Mouse (Mus musculus) mouse embryonic stem cell (cell line): Measurements from ENCODE around the gene Bid.
"Not testable (repeated sequence)": the region's sequence is repeated elsewhere in the genome, so short reads cannot be mapped to it uniquely, and the experiment has no call there.

Source experiments
- in situ Hi-C, 2 experiments: fragments of 300-500 bp; cut with MboI; formaldehyde crosslinking; loops; 1 replicate in 1 of 2; 3 replicates in 1 of 2; pipeline ENCODE4 v1.14.3; 2019 to 2020; ENCODE audit warnings: low sequenced_read_pairs in 2 of 2, low pct_unique_long_range_greater_than_20kb in 1 of 2, mixed read lengths in 1 of 2; ENCODE audit not compliant: unreplicated experiment in 1 of 2

The Bid gene

DNA sequence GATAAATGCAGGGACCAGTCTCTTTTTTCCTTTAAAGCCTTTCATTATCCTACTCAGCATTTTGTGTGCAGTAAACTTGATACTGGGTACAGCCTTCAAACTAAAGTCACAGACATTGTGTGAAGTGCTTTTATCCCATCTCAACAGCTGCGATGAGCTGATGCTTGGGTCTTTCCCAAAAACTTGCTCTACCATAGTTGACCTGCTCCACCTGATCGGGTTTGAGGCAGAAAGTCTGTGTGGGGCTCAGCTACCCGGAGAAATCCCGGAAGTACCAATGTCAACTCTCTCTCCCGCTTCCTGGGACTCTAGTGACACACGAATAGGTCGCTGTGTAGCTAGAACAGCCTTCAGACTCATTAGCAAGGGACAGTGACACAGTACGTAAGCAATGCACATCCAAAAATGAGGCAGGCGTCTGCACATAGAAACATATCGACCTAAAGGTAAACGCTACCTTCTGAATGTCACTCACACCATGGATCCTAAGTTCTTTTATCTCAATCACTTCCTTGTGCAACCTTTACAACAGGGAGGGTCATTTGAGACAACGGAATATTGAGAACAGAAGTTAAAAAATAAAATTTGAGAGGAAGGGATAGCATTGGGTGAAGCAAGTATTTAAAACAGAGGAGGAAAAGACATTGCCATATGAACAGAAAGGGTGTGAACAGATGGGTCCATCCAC, 22.3 kb upstream of the Bid start:
- in situ Hi-C loops: no loop called here

DNA sequence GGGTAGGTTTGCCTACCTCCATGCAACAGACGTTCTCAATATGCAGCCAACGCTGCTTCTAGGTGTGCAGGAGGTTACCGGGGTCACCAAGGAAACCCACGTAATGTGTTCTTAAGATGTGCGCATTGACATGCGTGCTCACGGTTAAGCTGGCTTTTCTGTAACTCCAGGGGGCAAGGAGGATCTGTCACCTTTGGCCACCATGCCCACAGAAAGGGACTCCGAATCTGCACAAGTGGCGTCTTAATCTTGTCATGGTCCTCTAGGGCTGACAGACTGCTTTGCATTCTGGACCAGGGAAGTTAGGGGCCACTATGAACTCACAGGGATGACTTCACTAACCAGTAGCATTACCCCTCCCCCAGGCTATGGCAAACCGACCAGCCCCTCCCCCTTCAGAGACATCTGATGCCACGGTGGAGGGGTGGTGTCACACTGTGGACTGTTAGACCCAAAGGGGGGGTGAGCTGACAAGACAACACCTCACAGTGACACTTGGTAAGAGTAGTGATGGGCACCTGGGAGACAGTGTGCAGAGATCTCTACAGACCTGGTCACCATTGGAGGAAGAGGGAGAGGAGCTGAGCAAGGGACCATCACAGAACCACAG, 21.5 kb upstream of the Bid start:
- in situ Hi-C loops: no loop called here

- in situ Hi-C loops: no loop called here
Observed at GRCm38 (mm10) chr6:120937104-120937617, 20.5 kb upstream of the Bid start.

DNA sequence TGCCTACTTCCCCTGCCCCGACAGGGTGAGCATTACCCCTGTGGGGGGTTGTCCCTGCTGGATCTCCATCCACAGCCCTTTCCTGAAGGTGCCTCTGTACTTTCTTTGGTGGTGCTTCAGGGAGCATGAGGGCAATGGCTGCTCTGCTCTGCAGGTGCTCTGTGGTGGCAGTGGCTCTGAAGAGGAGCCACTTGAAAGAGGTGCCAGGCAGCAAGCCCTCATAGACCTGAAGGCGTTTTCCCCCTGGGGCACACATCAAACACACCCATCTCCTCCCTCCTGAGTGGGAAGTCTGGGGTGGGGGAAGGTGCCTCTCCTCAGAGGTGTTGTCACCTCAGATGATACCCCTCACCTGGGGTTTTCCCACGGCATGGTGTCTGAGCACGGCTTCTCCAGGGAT, 17.5 kb upstream of the Bid start:
- in situ Hi-C loops: no loop called here

DNA sequence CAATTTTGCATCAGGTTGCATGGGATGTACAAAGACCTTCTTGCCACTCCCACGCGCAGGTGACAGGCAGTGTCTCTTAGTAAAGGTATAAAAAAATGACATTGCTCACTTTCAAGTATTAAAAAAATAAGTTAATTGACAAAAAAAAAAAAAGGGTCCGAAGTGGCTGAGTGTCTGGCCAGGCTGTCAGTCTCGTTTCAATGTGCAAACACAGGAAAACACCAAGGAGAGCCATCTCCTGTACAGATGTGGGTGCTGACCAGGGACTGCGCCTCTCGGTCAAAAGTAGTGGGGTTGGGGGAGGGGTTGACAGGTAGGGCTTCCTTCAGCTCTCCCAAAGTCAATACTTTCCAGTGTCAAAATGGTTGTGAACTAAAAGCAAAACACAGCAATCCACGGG, 17.0 kb upstream of the Bid start:
- in situ Hi-C loops: no loop called here

DNA sequence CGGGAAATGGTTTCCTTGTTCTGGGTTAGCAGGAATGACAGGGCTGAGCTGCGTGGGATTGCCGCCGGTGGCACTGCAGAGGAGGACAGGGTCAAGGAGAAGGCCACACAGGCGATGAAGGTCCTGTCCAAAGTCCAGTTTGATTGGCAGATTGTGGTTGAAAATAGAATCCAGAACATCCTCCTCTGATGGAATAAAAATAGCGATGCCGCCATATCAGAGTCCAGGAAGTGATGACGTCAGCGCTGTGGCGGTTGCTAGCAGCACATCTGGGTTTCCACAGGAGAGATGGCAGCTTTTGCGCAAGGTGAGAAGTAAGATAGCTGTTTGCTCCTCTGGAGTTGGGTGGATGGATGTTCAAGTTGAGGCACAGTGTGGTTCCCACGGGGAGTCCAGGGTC, 15.9 kb upstream of the Bid start:
- in situ Hi-C loops: no loop called here

- in situ Hi-C loops: no loop called here
Observed at GRCm38 (mm10) chr6:120930450-120931306, 14.0 kb upstream of the Bid start.

DNA sequence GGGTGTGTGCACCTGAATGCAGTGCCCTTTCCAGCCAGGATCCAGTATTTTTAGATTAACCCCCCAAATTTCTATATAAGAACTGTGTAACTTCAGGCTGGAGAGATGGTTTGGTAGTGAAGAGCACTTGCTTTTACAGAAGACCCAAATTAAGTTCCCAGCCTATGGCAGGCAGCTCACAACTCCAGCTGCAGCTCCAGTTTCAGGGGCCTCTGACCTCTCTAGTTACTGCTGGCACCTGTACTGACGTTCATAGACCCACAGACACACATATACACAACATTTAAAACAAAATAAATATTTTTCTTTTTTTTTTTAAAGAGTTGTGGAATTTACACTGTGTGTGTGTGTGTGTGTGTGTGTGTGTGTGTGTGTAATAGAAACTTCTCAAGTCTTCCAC, 12.8 kb upstream of the Bid start:
- in situ Hi-C loops: no loop called here

DNA sequence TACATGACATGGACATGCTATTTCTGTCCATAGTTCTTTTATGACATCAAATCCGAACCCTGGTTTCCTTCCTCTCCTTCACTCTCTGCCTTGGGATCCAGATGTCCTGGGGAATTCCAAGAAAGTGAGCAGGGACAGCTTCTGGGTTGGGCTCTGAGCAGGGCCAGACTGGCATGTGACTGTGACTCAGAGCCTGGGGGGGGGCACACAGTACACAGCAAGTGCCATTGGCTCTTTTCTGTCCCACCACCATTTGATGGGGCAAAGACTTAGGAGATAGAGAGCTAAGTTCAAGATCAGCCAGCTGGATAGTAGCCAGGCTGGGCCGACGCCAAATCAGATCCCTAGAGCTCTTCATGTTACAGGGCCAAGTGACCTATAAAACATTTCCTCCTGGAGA, 11.1 kb upstream of the Bid start:
- in situ Hi-C loops: no loop called here

DNA sequence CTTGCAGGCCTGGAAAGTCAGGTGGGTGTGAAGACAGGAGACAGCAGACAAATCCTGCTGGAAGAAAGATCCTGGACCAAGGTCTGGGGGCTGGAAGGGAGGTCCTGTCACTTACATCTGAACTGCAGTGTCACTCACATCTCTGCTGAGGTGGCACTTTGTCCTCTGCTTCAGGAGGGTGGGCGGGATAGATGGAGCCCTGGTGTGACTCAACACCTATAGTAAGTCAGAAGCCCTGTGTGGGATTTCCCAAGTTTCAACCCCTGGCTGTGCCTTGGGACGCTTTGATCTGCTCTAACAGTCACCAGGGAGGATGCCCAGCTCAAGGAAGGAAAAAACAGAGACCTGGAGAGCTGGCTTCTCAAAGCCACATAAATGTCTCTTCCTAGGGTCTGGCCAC, 10.2 kb upstream of the Bid start:
- in situ Hi-C loops: no loop called here

DNA sequence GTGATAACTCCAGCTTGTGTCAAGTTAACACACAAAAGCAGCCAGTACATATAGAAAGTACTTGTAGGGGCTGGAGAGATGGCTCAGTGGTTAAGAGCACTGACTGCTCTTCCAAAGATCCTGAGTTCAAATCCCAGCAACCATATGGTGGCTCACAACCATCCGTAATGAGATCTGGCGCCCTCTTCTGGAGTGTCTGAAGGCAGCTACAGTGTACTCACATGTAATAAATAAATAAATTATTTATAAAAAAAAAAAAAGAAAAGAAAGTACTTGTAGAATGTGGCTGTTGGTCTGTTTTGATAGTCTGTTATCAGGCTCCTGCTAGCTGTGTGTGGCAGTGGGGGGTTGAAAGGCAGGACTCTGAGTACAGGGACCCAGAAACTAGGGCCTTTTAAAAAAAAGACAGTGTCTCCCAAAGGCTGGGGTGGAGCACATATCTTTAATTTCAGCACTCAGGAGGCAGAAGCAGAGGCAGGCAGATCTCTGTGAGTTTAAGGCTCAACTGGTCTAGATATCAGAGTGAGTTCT, 8.2 kb upstream of the Bid start:
- in situ Hi-C loops: not testable (repeated sequence)

- in situ Hi-C loops: no loop called here
Observed at GRCm38 (mm10) chr6:120917975-120918374, 1.3 kb upstream of the Bid start.

- in situ Hi-C loops: not testable (repeated sequence)
Observed at GRCm38 (mm10) chr6:120916972-120917881, 574 bp upstream of the Bid start.

GRCm38 (mm10) chr6:120915649-120915975, 1.0 kb downstream of the Bid start:
- in situ Hi-C loops: no loop called here

DNA sequence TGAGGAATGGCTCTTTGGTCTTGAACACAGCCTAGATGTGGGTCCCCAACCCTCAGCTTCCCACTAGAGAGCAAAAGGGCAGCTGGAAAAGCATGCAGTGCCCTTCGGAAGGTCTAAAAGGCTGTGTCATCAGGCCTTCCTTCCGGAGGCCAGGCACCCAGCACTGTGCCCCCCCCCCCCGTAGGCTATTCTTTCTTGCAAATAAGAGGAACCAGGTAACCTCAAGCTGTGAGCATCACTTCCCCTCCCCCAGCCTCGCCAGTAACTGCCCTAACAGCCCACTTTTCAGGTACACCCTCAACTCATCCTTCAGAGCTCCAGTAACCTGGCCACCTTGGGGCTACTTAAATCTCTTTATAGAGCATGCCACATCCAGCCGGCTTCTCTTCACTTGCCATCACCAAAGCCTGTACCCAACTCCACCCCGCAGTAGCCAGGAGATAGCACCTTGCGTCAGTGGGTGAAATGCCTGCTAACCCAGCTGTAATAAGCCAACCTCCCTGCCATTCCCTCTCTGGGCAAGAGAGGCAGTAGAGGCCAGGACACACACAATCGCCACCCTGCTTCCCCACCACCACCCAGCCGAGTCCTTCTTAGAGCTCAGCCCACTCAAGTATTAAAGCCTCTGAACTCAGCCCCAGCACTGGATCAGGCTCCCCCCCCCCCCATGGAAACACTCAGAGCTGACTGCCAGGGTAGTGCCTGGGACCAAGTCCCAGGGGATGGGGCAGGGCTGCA, 1.6 kb downstream of the Bid start:
- in situ Hi-C loops: no loop called here

GRCm38 (mm10) chr6:120914533-120914910, 2.1 kb downstream of the Bid start:
- in situ Hi-C loops: no loop called here

- in situ Hi-C loops: no loop called here
Observed at GRCm38 (mm10) chr6:120913783-120914182, 2.9 kb downstream of the Bid start.

- in situ Hi-C loops: no loop called here
Observed at GRCm38 (mm10) chr6:120912931-120913330, 3.7 kb downstream of the Bid start.
